Mouse (Mus musculus) MEL (cell line): ENCODE results near the gene Khdrbs1. TPM values are rescaled to one million over a fixed set of nuclear protein-coding genes. Genes with fewer than 3 reads are reported as not detected.
"Not testable (repeated sequence)": the region's sequence is repeated elsewhere in the genome, so short reads cannot be mapped to it uniquely, and the experiment has no call there.

Experiments used
- DNase-seq: peaks from one replicate; pipeline ENCODE4 v3.0.0; 2011; ENCODE audit warnings: low read depth, low spot score
- H3K27ac ChIP-seq: 2 replicates; pipeline ENCODE4 v1.5.1; 2012; ENCODE audit warnings: low read depth, mild to moderate bottlenecking, control low read depth, low read length, moderate library complexity; ENCODE audit not compliant: control insufficient read depth
- H3K27me3 ChIP-seq, 2 experiments: fragments of 150-350 bp in 1 of 2; sonication (generic) in 1 of 2; 2 replicates each; pipeline ENCODE4 v1.6.1; 2012; ENCODE audit warnings: low read length in 2 of 2, mild to moderate bottlenecking in 2 of 2, improper control_type of control experiment in 1 of 2, moderate library complexity in 1 of 2; ENCODE audit not compliant: insufficient read depth in 2 of 2, control insufficient read depth in 1 of 2
- H3K36me3 ChIP-seq, 2 experiments: 2 replicates each; pipeline ENCODE4 v1.6.1; 2012 to 2014; ENCODE audit warnings: low read length in 2 of 2, improper control_type of control experiment in 1 of 2, inconsistent platforms in 1 of 2, mild to moderate bottlenecking in 1 of 2; ENCODE audit not compliant: insufficient read depth in 2 of 2, control insufficient read depth in 1 of 2
- H3K4me1 ChIP-seq, 2 experiments: fragments of 150-350 bp in 1 of 2; sonication (generic) in 1 of 2; 2 replicates each; pipeline ENCODE4 v1.6.1; 2012; ENCODE audit warnings: low read length in 2 of 2, improper control_type of control experiment in 1 of 2, mild to moderate bottlenecking in 1 of 2; ENCODE audit not compliant: insufficient read depth in 2 of 2, control insufficient read depth in 1 of 2
- H3K4me3 ChIP-seq, 2 experiments: fragments of 150-350 bp in 1 of 2; sonication (generic) in 1 of 2; 2 replicates each; pipeline ENCODE4 v1.5.1; 2012; ENCODE audit warnings: low read depth in 2 of 2, low read length in 2 of 2, mild to moderate bottlenecking in 2 of 2, moderate library complexity in 2 of 2, control low read depth in 1 of 2, improper control_type of control experiment in 1 of 2; ENCODE audit not compliant: control insufficient read depth in 1 of 2, insufficient read depth in 1 of 2
- H3K79me2 ChIP-seq: 2 replicates; pipeline ENCODE4 v1.6.1; 2012; ENCODE audit warnings: mild to moderate bottlenecking, low read length, moderate library complexity; ENCODE audit not compliant: control insufficient read depth, poor library complexity, insufficient read depth
- H3K9ac ChIP-seq: 2 replicates; pipeline ENCODE4 v1.6.1; 2012; ENCODE audit warnings: low read depth, mild to moderate bottlenecking, control low read depth, low read length, moderate library complexity; ENCODE audit not compliant: control insufficient read depth, poor library complexity, severe bottlenecking
- H3K9me3 ChIP-seq: fragments of 150-350 bp; sonication (generic); replicated peaks from 2 replicates; pipeline ENCODE4 v1.6.1; 2012; ENCODE audit warnings: mild to moderate bottlenecking, low read length, improper control_type of control experiment, moderate library complexity; ENCODE audit not compliant: insufficient read depth
- E2F4 ChIP-seq: IDR thresholded peaks from 2 replicates; pipeline ENCODE4 v1.6.1; 2011; ENCODE audit warnings: low read depth, low read length, improper control_type of control experiment, borderline replicate concordance
- ELF1 ChIP-seq: IDR thresholded peaks from 2 replicates; pipeline ENCODE4 v1.6.1; 2014; ENCODE audit warnings: low read depth, mild to moderate bottlenecking, inconsistent platforms, low read length, improper control_type of control experiment, moderate library complexity
- EP300 ChIP-seq, 2 experiments: IDR thresholded peaks; 2 replicates each; pipeline ENCODE4 v1.6.1; 2011; ENCODE audit warnings: improper control_type of control experiment in 2 of 2, low read length in 2 of 2, low read depth in 1 of 2, mild to moderate bottlenecking in 1 of 2
- GATA1 ChIP-seq: IDR thresholded peaks from 2 replicates; pipeline ENCODE4 v1.6.1; 2011; ENCODE audit warnings: low read depth, low read length, improper control_type of control experiment
- HCFC1 ChIP-seq: IDR thresholded peaks from 2 replicates; pipeline ENCODE4 v1.6.1; 2012; ENCODE audit warnings: low read depth, mild to moderate bottlenecking, inconsistent platforms, low read length, improper control_type of control experiment, moderate library complexity
- KAT2A ChIP-seq: conservative IDR thresholded peaks from 2 replicates; pipeline ENCODE4 v1.6.1; 2012; ENCODE audit warnings: low read depth, low read length, improper control_type of control experiment, inconsistent platforms
- MAX ChIP-seq: IDR thresholded peaks from 2 replicates; pipeline ENCODE4 v1.6.1; 2011; ENCODE audit warnings: low read length, improper control_type of control experiment
- MXI1 ChIP-seq: IDR thresholded peaks from 2 replicates; pipeline ENCODE4 v1.6.1; 2011; ENCODE audit warnings: mild to moderate bottlenecking, low read depth, low read length, improper control_type of control experiment
- MYC ChIP-seq: IDR thresholded peaks from 2 replicates; pipeline ENCODE4 v1.6.1; 2011; ENCODE audit warnings: low read depth, mild to moderate bottlenecking, low read length, improper control_type of control experiment, moderate library complexity
- POLR2A ChIP-seq, 2 experiments: IDR thresholded peaks; 2 replicates each; pipeline ENCODE4 v1.6.1; 2011 to 2012; ENCODE audit warnings: low read length in 2 of 2, mild to moderate bottlenecking in 2 of 2, control low read depth in 1 of 2, improper control_type of control experiment in 1 of 2, low read depth in 1 of 2, moderate library complexity in 1 of 2; ENCODE audit not compliant: control insufficient read depth in 1 of 2, insufficient read depth in 1 of 2, poor library complexity in 1 of 2
- RAD21 ChIP-seq: IDR thresholded peaks from 2 replicates; pipeline ENCODE4 v1.6.1; 2011; ENCODE audit warnings: mild to moderate bottlenecking, low read depth, low read length, improper control_type of control experiment
- UBTF ChIP-seq: IDR thresholded peaks from 2 replicates; pipeline ENCODE4 v1.6.1; 2012; ENCODE audit warnings: low read depth, mild to moderate bottlenecking, inconsistent platforms, low read length, improper control_type of control experiment, moderate library complexity, borderline replicate concordance; ENCODE audit not compliant: insufficient read depth
- USF1 ChIP-seq: IDR thresholded peaks from 2 replicates; pipeline ENCODE4 v1.6.1; 2014; ENCODE audit warnings: low read depth, mild to moderate bottlenecking, inconsistent platforms, low read length, improper control_type of control experiment, moderate library complexity
- ZC3H11A ChIP-seq: IDR thresholded peaks from 2 replicates; pipeline ENCODE4 v1.6.1; 2012; ENCODE audit warnings: low read depth, mild to moderate bottlenecking, inconsistent platforms, low read length, improper control_type of control experiment
- ZKSCAN1 ChIP-seq: IDR thresholded peaks from 2 replicates; pipeline ENCODE4 v1.6.1; 2012; ENCODE audit warnings: low read depth, mild to moderate bottlenecking, inconsistent platforms, low read length, improper control_type of control experiment, moderate library complexity
- ZMIZ1 ChIP-seq: IDR thresholded peaks from 2 replicates; pipeline ENCODE4 v1.6.1; 2012; ENCODE audit warnings: low read depth, mild to moderate bottlenecking, inconsistent platforms, low read length, improper control_type of control experiment, moderate library complexity
- polyA plus RNA-seq, 2 experiments: library from polyadenylated mRNA; stranded (reverse) in 1 of 2; unstranded in 1 of 2; fragments of >175 nt in 1 of 2; fragments of >200 nt in 1 of 2; gene quantifications; 2 replicates each; pipeline versions ENCODE4 v1.2.1 to v1.2.4; 2012; ENCODE audit warnings: low replicate concordance in 2 of 2, low read depth in 1 of 2; ENCODE audit not compliant: insufficient read length in 2 of 2, insufficient read depth in 1 of 2, missing spikeins in 1 of 2
- total RNA-seq: library from RNA; depleted of rRNA; stranded (reverse); fragments of 300-350 nt; gene quantifications from 2 replicates; pipeline ENCODE4 v1.2.3, GENCODE M21; 2012

The Khdrbs1 gene
- total and polyA plus RNA-seq, 3 experiments, result 56.5 to 141 (median 77.6) TPM

DNA sequence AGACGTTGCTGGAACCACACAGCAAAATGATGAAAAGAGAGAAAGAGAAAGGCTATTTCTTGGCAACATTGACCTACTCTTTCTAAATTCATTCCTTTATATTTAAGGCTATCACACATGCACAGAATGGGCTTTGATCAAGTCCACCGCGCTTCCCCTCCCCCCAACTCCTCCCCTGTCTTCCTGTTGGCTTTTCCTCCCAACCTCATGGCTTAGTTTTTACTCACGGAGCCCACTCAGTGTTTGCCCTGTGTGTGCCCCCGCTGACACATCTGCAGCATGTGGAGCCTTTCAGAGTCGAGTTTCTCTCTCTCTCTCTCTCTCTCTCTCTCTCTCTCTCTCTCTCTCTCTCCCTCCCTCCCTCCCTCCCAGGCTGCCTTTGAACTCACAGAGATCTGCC lies 28.5 kb upstream of the Khdrbs1 start:
- H3K79me2 ChIP-seq, result no peaks in the 10 kb centered on the region
- no peak overlapping the region for H3K27ac ChIP-seq
- H3K9ac ChIP-seq, result no peak overlapping the region
- no peak for TF ChIP-seq USF1
- no peak for TF ChIP-seq E2F4
- no peak for TF ChIP-seq MXI1
- TF ChIP-seq MYC, result no peak
- H3K9me3 ChIP-seq, result no peaks in the 10 kb centered on the region
- H3K4me1 ChIP-seq, result no peaks in the 10 kb centered on the region; a peak in 1 of 4 replicates
- H3K4me3 ChIP-seq, result no peak overlapping the region
- no peaks in the 10 kb centered on the region for H3K36me3 ChIP-seq
- no peaks in the 10 kb centered on the region for H3K27me3 ChIP-seq
- DNase-seq, result no peak

DNA sequence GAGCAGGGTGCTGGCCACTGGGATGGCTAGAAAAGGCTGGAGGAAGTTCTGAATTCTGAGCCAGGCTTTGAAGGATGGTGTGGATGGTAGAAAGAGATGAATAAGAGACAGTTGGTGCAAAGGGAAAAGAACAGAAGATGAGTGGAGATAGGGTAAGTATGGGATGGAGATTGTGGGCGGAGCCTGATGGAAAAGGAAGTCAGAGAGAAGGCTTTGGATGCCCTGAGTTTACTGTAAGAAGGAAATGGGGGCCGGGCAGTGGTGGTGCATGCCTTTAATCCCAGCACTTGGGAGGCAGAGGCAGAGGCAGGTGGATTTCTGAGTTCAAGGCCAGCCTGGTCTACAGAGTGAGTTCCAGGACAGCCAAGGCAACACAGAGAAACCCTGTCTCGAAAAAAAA lies 26.6 kb upstream of the Khdrbs1 start:
- not testable (repeated sequence) for H3K9ac ChIP-seq, H3K27ac ChIP-seq, H3K4me3 ChIP-seq, H3K27me3 ChIP-seq, H3K36me3 ChIP-seq, H3K79me2 ChIP-seq, H3K4me1 ChIP-seq, H3K9me3 ChIP-seq
- DNase-seq, result peak; percentile 69

DNA sequence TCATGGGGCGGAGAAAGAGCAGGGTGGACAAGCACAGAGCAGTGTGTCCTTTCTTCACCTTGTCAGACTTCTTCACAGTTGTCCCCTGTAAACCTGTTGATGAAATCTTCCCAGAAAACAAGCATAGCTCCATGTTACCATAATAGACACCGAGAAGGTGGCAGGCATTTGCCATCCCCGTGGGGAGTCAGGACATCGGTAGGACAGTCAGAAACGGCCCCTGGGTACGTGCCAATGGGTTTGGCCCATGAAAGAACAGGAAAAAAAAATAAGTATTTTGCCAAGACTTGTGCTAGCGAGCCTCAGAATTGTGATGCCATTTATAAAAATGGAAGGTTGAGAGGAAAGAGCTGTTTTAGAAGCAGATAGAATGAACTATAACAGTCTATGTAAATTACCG lies 25.7 kb upstream of the Khdrbs1 start:
- H3K4me3 ChIP-seq, result no peak overlapping the region
- H3K9me3 ChIP-seq, result no peaks in the 10 kb centered on the region
- no peaks in the 10 kb centered on the region for H3K79me2 ChIP-seq
- H3K4me1 ChIP-seq, result no peaks in the 10 kb centered on the region; a peak in 1 of 4 replicates
- DNase-seq, result no peak
- no peaks in the 10 kb centered on the region for H3K36me3 ChIP-seq
- H3K27ac ChIP-seq, result no peak overlapping the region
- TF ChIP-seq ZMIZ1 (no peak), GATA1 (no peak), UBTF (no peak), HCFC1 (no peak), ELF1 (no peak), MAX (no peak), ZC3H11A (no peak), EP300 (IDR thresholded peaks at IDR 0.05; ENCODE audit: low read depth in 1 of 2, low read length in 2 of 2) (no peak), KAT2A (no peak), POLR2A (IDR thresholded peaks at IDR 0.05; ENCODE audit: control insufficient read depth in 1 of 2, insufficient read depth in 1 of 2, low read depth in 1 of 2, low read length in 2 of 2, poor library complexity in 1 of 2) (no peak), ZKSCAN1 (no peak), RAD21 (no peak)
- H3K27me3 ChIP-seq, result no peaks in the 10 kb centered on the region
- H3K9ac ChIP-seq, result no peak overlapping the region
